Mouse (Mus musculus): ENCODE measurements around the gene Use1. TPM values are rescaled to one million over a fixed set of nuclear protein-coding genes. Genes with fewer than 3 reads are reported as not detected.
A peak's percentile ranks its signal among the peaks of the same experiment; 100 is the strongest.
"Not testable (repeated sequence)": the region's sequence is repeated elsewhere in the genome, so short reads cannot be mapped to it uniquely, and the experiment has no call there.

The Use1 gene
- 40.7 and 41.2 TPM in 2 replicates for polyA plus RNA-seq (2015; fragmentation: Nextera tagmentation; extraction: Ambion mirVana)

DNA sequence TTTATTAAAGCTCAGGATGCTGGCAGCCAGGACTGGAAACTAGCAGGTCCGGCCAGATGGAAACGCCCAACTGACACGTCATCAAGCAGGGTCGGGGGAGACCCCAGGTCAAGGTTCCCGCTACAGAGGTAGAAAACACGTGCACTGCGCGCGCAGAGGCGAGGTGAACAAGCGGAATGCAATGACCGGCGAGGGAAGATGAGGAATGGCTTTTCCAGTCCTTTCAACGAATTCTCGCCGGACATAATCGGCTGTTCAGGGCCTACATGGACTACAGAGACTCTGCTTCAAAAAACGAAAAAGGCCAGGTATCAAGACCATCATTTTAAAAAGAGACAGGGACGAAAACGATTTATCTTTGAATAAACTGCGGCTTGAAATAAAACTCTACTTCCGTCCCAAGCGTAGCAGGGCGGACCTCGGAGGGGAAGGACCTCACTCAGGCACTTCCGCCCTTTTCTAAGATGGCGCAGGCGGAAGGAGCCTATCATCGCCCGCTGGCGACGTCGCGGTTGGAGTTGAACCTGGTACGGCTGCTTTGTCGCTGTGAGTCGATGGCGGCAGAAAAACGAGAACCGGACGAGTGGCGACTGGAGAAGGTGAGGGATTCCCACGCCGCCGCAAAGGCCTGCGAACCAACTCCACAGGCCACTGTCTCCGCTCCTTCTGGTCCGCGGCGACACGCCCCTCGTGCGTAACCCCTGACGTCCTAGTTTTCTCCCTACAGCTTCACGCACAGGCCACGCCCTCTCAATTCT, at the start of gene Use1:
Gene Use1 (plus strand): TSS at position 78 of the 758 bp plus-strand sequence.
- Histone ChIP-seq H3K36me3 (ENCODE audit: control insufficient read depth, insufficient read depth) (no peaks in the 10 kb centered on the region; the same call in 1 of the 2 replicates), H3K4me1 (ENCODE audit: control insufficient read depth, low read depth, low read length) (peaks cover 30% of the 10 kb centered on the region), H3K4me2 (ENCODE audit: low read depth, low read length) (peak within 1 kb of the TSS; percentile 83), H3K9ac (ENCODE audit: low read depth, low read length) (peak within 1 kb of the TSS; percentile 57), H3K4me3 (ENCODE audit: low read depth, low read length) (peak within 1 kb of the TSS; percentile 66), H3K27ac (ENCODE audit: low read length) (peak within 1 kb of the TSS; percentile 83), H3K9me3 (replicated peaks; ENCODE audit: control insufficient read depth, low read length) (no peaks in the 10 kb centered on the region), H3K27me3 (ENCODE audit: control insufficient read depth, insufficient read depth, low read depth, low read length) (no peaks in the 10 kb centered on the region)
- WGBS (ENCODE audit: insufficient replicate concordance) = under 1% methylated on average over 56 of the region's 56 CpGs
- ATAC-seq (ENCODE audit: low read depth) = peak; percentile 66

- ATAC-seq (ENCODE audit: low read depth); H3K27ac ChIP-seq (ENCODE audit: low read length); H3K9ac ChIP-seq (ENCODE audit: low read depth, low read length); H3K4me2 ChIP-seq (ENCODE audit: low read depth, low read length); H3K4me3 ChIP-seq (ENCODE audit: low read depth, low read length); H3K27me3 ChIP-seq (ENCODE audit: control insufficient read depth, insufficient read depth, low read depth, low read length); H3K9me3 ChIP-seq (replicated peaks; ENCODE audit: control insufficient read depth, low read length): not testable (repeated sequence)
- WGBS (ENCODE audit: insufficient replicate concordance) = 86% methylated on average over 5 of the region's 5 CpGs
- peaks cover 29% of the 10 kb centered on the region for H3K4me1 ChIP-seq (ENCODE audit: control insufficient read depth, low read depth, low read length)
- peaks cover 15% of the 10 kb centered on the region for H3K36me3 ChIP-seq (ENCODE audit: control insufficient read depth, insufficient read depth)
These were observed 48.0 kb upstream of the Use1 start for GRCm38 (mm10) chr8:71318610-71319009.

GRCm38 (mm10) chr8:71319760-71320159, 46.9 kb upstream of the Use1 start:
- H3K4me1 ChIP-seq (ENCODE audit: control insufficient read depth, low read depth, low read length) = peaks cover 19% of the 10 kb centered on the region
- not testable (repeated sequence) for H3K9me3 ChIP-seq (replicated peaks; ENCODE audit: control insufficient read depth, low read length); H3K4me3 ChIP-seq (ENCODE audit: low read depth, low read length); H3K4me2 ChIP-seq (ENCODE audit: low read depth, low read length); H3K9ac ChIP-seq (ENCODE audit: low read depth, low read length); ATAC-seq (ENCODE audit: low read depth); H3K27ac ChIP-seq (ENCODE audit: low read length); H3K27me3 ChIP-seq (ENCODE audit: control insufficient read depth, insufficient read depth, low read depth, low read length)
- peaks cover 19% of the 10 kb centered on the region for H3K36me3 ChIP-seq (ENCODE audit: control insufficient read depth, insufficient read depth)
- 56% methylated on average over 2 of the region's 2 CpGs for WGBS (ENCODE audit: insufficient replicate concordance)

- no peaks in the 10 kb centered on the region for H3K27me3 ChIP-seq (ENCODE audit: control insufficient read depth, insufficient read depth, low read depth, low read length)
- peaks cover 24% of the 10 kb centered on the region for H3K36me3 ChIP-seq (ENCODE audit: control insufficient read depth, insufficient read depth)
- H3K4me1 ChIP-seq (ENCODE audit: control insufficient read depth, low read depth, low read length) = no peaks in the 10 kb centered on the region
- no peak overlapping the region for H3K4me3 ChIP-seq (ENCODE audit: low read depth, low read length)
- 69% methylated on average over 3 of the region's 3 CpGs for WGBS (ENCODE audit: insufficient replicate concordance)
- H3K4me2 ChIP-seq (ENCODE audit: low read depth, low read length) = no peak overlapping the region
- H3K27ac ChIP-seq (ENCODE audit: low read length) = no peak overlapping the region
- ATAC-seq (ENCODE audit: low read depth) = no peak
- no peak overlapping the region for H3K9ac ChIP-seq (ENCODE audit: low read depth, low read length)
- H3K9me3 ChIP-seq (replicated peaks; ENCODE audit: control insufficient read depth, low read length) = no peaks in the 10 kb centered on the region
These were observed 43.7 kb upstream of the Use1 start for GRCm38 (mm10) chr8:71322939-71323338.

DNA sequence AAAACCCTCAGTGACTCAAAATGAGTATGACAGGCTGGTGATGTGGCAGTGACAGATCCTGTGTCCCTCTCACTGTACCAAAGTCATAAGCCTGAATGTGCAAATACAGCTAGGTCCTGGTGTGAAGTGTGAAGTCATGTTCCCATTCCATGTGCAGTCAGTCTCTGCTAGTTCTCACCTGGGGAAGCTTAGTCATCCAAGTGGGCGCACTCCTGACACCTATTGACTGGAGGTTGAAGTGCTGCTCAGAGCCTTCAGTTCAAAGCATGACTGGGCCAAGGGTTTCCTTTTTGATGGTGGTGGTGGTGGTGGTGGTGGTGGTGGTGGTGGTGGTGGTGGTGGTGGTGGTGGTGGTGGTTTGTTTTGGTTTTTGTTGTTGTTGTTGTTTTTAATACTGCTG, 41.8 kb upstream of the Use1 start:
- H3K27me3 ChIP-seq (ENCODE audit: control insufficient read depth, insufficient read depth, low read depth, low read length) = no peaks in the 10 kb centered on the region
- no peak overlapping the region for H3K9ac ChIP-seq (ENCODE audit: low read depth, low read length)
- no peak overlapping the region for H3K27ac ChIP-seq (ENCODE audit: low read length)
- H3K9me3 ChIP-seq (replicated peaks; ENCODE audit: control insufficient read depth, low read length) = no peaks in the 10 kb centered on the region
- no peak overlapping the region for H3K4me2 ChIP-seq (ENCODE audit: low read depth, low read length)
- peak; percentile 30; the same call in 1 of the 2 replicates for ATAC-seq (ENCODE audit: low read depth)
- H3K36me3 ChIP-seq (ENCODE audit: control insufficient read depth, insufficient read depth) = peaks cover 27% of the 10 kb centered on the region
- H3K4me1 ChIP-seq (ENCODE audit: control insufficient read depth, low read depth, low read length) = no peaks in the 10 kb centered on the region
- 100% methylated on average over 1 of the region's 1 CpGs for WGBS (ENCODE audit: insufficient replicate concordance)
- H3K4me3 ChIP-seq (ENCODE audit: low read depth, low read length) = no peak overlapping the region

GRCm38 (mm10) chr8:71337834-71338233, 28.8 kb upstream of the Use1 start:
- H3K9me3 ChIP-seq (replicated peaks; ENCODE audit: control insufficient read depth, low read length); H3K9ac ChIP-seq (ENCODE audit: low read depth, low read length); H3K4me1 ChIP-seq (ENCODE audit: control insufficient read depth, low read depth, low read length); H3K4me2 ChIP-seq (ENCODE audit: low read depth, low read length); H3K4me3 ChIP-seq (ENCODE audit: low read depth, low read length); ATAC-seq (ENCODE audit: low read depth); H3K27me3 ChIP-seq (ENCODE audit: control insufficient read depth, insufficient read depth, low read depth, low read length); H3K27ac ChIP-seq (ENCODE audit: low read length): not testable (repeated sequence)
- H3K36me3 ChIP-seq (ENCODE audit: control insufficient read depth, insufficient read depth) = peaks cover 15% of the 10 kb centered on the region
- WGBS (ENCODE audit: insufficient replicate concordance) = 85% methylated on average over 6 of the region's 6 CpGs

DNA sequence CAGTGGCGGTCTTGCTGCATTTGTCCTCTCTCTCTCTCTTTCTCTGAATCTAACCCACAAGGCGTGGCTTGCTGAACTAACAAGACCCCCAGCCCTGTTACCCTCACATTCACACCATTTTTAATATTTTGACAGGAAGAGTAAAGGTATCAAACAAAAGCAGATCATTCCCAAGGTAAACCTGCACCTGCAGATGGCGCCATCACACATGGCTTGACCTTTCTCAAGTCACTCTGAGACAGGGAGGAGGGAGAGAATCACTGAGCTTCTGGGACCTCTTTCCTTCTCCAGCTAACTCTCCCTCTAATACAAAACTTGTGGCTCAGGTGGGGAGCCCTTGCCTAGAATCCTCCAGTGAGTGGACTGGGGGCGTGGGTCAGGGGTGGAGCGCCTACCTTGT, 26.0 kb upstream of the Use1 start:
- H3K27ac ChIP-seq (ENCODE audit: low read length) = no peak overlapping the region
- no peaks in the 10 kb centered on the region for H3K9me3 ChIP-seq (replicated peaks; ENCODE audit: control insufficient read depth, low read length)
- no peak for ATAC-seq (ENCODE audit: low read depth)
- peaks cover 11% of the 10 kb centered on the region for H3K36me3 ChIP-seq (ENCODE audit: control insufficient read depth, insufficient read depth)
- WGBS (ENCODE audit: insufficient replicate concordance) = 76% methylated on average over 5 of the region's 5 CpGs
- no peaks in the 10 kb centered on the region for H3K27me3 ChIP-seq (ENCODE audit: control insufficient read depth, insufficient read depth, low read depth, low read length)
- no peak overlapping the region for H3K4me3 ChIP-seq (ENCODE audit: low read depth, low read length)
- no peak overlapping the region for H3K9ac ChIP-seq (ENCODE audit: low read depth, low read length)
- H3K4me2 ChIP-seq (ENCODE audit: low read depth, low read length) = no peak overlapping the region
- no peaks in the 10 kb centered on the region for H3K4me1 ChIP-seq (ENCODE audit: control insufficient read depth, low read depth, low read length)

GRCm38 (mm10) chr8:71346581-71346980, 20.1 kb upstream of the Use1 start:
- Histone ChIP-seq H3K36me3 (ENCODE audit: control insufficient read depth, insufficient read depth) (peaks cover 32% of the 10 kb centered on the region), H3K27ac (ENCODE audit: low read length) (no peak overlapping the region), H3K4me2 (ENCODE audit: low read depth, low read length) (no peak overlapping the region), H3K4me1 (ENCODE audit: control insufficient read depth, low read depth, low read length) (no peaks in the 10 kb centered on the region), H3K9me3 (replicated peaks; ENCODE audit: control insufficient read depth, low read length) (no peaks in the 10 kb centered on the region), H3K4me3 (ENCODE audit: low read depth, low read length) (no peak overlapping the region), H3K27me3 (ENCODE audit: control insufficient read depth, insufficient read depth, low read depth, low read length) (no peaks in the 10 kb centered on the region), H3K9ac (ENCODE audit: low read depth, low read length) (no peak overlapping the region)
- WGBS (ENCODE audit: insufficient replicate concordance) = 55% methylated on average over 1 of the region's 1 CpGs
- ATAC-seq (ENCODE audit: low read depth) = no peak

DNA sequence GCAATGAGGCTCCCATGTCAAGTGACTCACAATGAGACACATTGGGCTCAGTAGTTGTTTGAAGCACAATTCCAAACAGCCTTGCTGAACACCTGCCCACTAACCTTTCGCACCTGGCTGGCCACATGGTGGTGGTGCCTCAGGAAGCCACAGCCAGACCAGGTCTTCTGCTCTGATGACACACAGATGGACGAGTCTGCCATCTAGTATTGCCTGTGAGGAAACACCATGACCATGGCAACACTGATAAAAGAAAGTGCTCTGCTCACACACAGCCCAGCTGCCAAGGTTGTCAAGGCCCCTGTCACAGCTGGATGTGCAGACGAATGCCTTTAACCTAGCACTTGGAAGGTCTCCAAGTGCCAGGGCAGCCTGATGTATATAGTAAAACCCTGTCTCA, 15.5 kb upstream of the Use1 start:
- Histone ChIP-seq H3K4me1 (ENCODE audit: control insufficient read depth, low read depth, low read length) (no peaks in the 10 kb centered on the region), H3K27ac (ENCODE audit: low read length) (no peak overlapping the region), H3K36me3 (ENCODE audit: control insufficient read depth, insufficient read depth) (peaks cover 32% of the 10 kb centered on the region), H3K9ac (ENCODE audit: low read depth, low read length) (no peak overlapping the region), H3K4me2 (ENCODE audit: low read depth, low read length) (no peak overlapping the region), H3K9me3 (replicated peaks; ENCODE audit: control insufficient read depth, low read length) (no peaks in the 10 kb centered on the region), H3K27me3 (ENCODE audit: control insufficient read depth, insufficient read depth, low read depth, low read length) (no peaks in the 10 kb centered on the region), H3K4me3 (ENCODE audit: low read depth, low read length) (no peak overlapping the region)
- ATAC-seq (ENCODE audit: low read depth) = no peak
- WGBS (ENCODE audit: insufficient replicate concordance) = 59% methylated on average over 3 of the region's 3 CpGs

Measured in liver, embryonic 16.5 days (tissue).